Mouse (Mus musculus) kidney, adult 11 months (tissue): ENCODE measurements at regions not wholly inside any gene's neighbourhood (a gene's known extent, or its start where the extent isn't known, plus 50 kb on each side); places are given as distances from the start of the nearest gene placed in this dataset.

Experiments
- DNase-seq: peaks from one replicate; pipeline ENCODE4 v3.0.0; 2022

DNA sequence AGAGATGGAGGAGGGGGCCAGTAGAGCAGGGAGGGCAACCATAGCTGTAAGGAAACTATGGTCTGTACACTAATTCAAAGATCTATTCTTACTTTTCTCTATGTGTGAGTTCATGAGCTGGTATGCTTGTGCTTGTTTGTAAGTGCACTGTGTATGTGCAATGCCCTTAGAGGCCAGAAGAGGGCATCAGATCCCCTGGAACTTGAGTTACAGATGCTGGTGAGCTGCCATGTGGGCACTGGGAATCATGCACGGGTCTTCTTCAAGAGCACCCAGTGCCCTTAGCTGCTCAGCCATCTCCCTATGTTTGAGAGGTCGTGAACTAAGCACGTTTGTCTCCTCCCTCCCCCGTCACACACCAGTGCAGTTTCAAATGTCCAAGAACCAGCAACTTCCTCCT is 68.9 kb downstream of the Tbx3 start:
- DNase-seq, result no peak

DNA sequence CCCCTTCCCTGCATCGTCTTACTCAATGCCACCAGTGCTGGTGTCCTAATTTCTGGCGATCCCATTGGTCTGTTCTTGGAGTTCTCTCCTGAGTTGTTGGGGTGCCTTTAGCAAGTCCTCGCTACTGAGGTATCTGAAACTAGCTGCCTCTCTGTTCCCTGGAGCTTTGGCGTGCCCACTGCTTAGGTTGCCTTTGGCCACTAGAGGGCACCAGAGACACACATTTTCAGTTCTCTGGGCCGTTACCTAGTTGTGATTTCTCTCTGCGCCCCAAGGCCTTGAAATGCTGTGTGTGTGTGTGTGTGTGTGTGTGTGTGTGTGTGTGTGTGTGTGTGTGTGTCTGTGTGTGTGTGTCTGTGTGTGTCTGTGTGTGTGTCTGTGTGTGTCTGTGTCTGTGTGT is 70.6 kb downstream of the Tbx3 start:
- DNase-seq, result no peak

DNA sequence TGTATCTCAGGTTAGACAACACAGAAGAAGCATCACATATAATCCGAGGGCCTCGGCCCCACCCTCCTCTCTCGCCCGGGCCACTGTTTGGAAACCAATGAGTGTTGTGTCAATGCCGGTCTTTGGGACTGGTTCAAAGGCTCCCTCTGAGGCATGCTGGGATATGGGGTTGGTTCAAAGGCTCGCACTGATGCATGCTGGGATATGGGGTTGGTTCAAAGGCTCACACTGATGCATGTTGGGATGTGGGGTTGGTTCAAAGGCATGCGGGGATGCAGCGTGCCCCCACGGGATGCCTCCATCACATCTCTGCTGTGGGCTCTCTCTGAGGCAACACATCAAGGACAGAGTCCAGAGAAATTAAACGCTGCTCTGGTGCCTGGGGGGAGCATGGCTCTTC is 73.3 kb downstream of the Tbx3 start:
- DNase-seq, result no peak

DNA sequence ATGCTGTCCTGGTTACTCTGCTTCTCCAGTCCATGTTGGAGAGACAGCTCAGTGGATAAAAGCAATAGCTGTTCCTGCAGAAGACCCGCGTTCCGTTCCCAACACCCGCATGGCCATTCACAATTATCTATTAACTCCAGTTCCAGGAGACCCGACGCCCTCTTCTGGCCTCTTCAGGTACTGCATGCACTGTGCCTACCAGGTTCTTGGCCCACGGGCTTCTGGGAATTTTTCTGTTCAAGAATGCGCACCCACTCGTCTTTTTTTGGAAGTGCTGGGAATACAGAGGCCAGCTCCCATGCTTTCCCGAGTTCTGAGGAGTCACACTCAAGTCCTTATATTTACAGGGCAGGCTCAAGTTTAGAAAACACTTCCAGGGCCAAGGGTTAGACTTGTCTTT is 76.6 kb downstream of the Tbx3 start:
- DNase-seq, result no peak

DNA sequence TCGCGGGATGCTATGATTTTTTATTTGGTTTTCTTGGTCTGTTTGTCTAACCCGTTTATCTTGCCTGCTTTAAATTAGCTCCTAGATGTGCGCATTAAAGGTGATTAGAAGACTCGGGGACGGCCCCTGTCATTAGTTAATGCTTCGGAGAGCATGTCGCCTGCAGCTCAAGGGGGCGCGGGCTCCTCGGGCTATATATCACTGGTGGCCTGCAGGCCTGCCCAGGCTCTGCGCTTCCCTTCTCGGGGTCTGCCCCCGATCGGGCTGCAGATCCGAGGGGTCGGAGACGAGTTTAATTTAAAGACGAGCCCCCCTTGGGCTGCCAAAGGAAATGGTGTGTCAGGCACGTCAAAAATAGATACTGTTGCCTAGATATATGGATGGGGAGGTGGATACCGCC is 78.2 kb downstream of the Tbx3 start:
- no peak for DNase-seq

DNA sequence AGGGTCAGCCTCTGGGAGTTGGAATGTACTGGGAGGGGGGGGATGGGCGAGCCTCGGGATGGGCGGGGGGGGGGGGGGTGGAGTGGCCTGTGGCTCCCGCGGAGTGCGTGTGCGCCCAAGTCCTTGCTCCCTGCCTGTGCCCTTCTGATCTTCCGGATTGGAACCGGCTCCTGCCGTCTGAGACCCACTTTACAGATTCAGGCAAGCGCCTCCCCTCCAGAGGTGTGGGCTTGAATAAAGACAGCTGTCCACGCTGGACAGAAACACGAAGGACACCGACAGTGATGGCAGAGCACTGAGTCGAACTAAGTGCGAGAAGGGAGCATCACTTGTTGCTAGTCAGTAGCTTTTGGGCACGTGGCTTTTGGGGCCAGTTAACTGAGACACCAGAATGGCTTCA is 78.7 kb downstream of the Tbx3 start:
- no peak for DNase-seq

DNA sequence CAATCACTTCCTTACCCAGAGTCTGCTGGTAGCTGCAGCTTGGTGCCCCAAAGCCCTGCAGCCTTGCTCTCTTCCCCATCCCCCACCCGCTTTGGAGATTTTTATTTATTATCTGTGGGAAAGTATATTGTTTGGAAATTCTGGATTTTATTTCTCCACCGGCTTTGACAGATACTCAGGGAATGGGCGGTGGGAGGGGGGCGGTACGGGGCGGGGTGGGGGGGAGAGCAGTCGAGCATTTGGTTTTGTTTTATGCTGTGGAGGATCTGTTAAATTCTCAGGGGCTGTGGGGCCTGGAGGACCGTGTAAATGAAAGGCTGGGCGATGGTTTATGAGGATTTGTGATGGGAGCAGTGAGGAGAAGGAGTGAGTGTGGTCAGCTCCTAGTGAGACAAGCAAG is 76.7 kb upstream of the Tbx5 start:
- DNase-seq, result no peak

DNA sequence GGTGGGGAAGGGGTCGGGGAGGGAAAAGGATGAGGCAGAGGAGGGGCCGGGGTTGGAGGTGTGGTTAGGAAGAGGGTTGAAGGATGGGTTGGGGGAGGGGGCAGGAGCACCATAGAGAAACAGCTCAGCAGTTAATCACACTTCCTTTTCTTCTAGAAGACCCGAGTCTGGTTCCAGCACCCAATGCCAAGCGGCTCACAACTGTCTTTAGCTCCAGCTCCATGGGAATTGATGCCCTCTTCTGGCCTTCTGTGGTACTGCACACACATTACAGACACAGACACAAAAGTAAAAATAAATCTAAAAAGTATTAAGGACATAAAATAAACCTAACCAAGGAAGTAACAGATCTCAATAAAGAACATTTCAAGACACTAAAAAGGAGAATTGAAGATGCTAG is 73.6 kb upstream of the Tbx5 start:
- no peak for DNase-seq

DNA sequence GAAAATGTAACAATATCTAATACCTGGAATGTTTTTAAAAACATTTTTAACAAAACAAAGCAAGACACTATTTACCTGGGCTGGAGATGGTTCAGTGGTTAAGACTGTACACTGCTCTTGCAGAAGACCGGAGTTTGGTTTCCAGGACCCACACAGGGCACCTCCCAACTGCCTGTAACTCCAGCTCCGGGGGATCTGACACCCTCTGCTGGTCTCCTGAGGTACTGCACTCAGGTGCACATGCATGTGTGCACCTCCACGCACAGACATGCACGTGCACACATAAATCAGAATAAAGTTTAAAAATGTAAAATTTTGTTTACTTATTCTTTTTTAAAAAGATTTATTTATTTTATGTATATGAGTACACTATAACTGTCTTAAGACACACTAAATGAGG is 70.4 kb upstream of the Tbx5 start:
- DNase-seq, result no peak

DNA sequence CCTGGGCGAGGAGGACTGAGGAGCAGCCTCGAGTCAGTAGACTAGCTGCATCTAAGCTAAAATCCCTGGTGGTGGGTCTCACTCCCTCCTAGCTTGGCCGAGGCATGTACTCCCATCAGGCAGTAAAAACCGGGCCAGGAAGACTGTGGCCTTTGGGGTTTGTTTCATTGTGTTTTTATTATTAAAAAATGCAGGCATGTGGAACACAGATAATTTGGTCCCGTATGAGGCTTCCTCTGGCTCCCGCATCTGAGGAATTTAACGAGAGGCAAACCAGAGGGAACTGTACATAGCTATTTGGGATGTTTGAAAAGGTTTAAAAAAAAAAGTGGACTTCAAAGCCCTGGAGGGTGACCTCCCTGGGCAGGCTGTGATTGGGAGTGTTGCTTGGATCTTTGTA is 69.1 kb upstream of the Tbx5 start:
- no peak for DNase-seq

DNA sequence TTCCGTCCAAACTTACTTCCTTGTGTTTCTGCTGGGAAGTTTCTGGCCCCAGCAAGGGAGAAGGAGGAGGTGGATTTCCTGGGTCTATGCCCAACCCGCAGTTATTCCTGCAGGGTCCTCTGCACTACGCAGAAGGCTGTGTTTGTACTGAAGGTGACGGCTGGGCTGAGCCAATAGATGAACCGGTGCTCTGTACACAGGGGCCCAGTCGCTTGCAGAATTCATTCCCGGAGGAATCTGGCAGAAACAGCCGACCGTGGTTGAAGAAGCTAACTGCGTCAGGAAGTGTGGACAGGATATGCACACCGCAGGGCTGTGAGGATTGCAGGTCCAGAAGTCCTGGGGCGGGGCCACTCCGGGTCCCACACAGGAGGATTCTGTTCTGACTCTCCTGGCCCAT is 66.1 kb upstream of the Tbx5 start:
- DNase-seq, result no peak

DNA sequence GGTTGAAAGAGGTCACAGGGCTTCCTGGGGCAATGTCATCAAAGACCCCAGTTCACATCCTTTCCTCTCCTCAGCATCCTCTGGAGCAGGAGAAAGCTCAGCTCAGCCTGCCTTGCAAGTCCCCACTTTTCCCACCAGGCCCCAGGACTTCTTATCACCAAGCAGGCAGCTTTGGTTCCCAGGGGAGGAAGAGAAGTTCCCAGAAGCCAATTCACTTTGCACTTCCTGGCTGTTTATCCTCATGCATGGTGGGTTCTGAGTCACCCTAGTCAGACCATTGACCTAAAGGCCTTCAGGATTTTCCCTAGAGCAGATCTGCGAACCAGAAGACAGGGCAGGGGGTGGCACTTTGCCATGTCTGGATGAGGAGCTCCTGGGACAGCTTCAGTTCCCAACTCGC is 61.5 kb upstream of the Tbx5 start:
- no peak for DNase-seq

DNA sequence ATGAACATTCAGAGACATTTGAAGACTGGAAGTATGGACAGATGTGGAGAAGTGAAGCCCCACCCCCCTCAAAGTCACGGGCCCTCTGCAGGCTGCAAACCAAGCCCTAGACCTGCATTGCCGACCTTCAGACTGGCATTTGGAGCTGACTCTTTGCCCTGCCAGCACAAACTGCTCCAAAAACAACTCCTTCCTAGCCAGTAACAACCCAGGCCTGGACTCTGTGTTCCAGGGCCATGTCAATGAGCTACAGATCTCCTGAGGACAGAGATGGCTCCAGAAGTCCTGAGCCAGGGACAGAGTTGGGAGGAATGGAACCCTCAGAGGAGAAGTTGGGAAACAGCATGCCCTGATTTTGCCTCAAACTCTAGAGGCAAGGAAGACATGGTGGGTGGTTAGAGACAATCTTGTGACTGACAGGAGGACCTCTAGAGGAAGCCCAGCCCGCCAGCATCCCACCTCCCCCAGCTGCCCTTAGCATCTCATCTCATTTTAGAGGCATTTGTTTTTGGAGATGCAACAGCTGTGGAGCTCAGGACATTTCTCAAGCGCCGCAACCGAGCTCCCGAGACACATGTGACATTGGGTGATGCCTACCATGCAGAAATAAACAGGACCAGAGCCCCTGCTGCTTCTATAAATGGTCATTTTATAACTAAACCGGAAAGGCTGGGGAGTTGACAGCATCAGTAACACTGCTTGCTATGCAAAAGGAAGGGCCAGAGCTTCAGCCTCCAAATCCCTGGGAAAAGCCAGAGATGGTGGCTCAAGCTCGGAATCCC is 56.2 kb upstream of the Tbx5 start:
- DNase-seq, result peak; percentile 21

DNA sequence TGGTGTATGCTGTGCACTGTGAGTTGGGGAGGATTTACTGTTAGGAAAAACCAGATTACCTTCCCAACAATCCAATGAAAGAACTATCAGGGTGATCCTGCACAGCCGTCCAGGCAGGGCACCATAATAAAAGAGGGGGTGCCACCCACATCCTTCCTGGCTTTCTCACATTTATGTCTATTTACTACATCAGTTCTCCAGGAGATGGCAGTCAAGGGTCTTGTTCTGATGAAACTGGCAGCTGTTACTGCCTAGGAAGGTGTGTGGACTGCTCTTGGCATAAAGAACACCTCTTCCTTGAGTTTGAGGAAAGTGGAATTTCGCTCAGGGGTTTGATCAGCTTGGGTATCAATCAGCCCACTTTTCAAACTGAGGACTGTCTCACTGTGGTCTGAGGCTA is 54.6 kb upstream of the Tbx5 start:
- no peak for DNase-seq

DNA sequence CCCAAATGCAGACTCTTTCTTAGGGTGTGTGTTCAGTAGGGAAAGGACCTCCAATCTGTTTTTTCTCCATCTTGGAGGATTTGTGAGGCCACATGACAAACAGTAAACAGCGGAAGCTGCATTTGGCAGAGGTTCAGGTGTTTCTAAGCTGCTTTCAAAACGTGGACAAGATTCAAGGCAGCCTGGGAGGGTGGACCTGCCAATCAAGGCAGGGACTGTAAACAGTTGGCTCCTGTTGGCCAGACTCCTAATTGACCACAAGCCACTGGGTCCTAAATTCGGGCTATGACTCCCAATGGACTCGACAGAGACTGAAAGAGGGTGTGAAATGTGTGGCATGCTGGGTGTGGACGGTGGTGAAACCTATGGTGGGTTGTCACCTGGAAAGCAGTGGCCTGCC is 51.1 kb upstream of the Tbx5 start:
- DNase-seq, result no peak
